Mouse (Mus musculus) CH12.LX (cell line): ENCODE results near the gene Dock11. TPM values are rescaled to one million over a fixed set of nuclear protein-coding genes. Genes with fewer than 3 reads are reported as not detected.

Experiments
- DNase-seq: peaks from one replicate; pipeline ENCODE4 v3.0.0-alpha.2; 2013; ENCODE audit errors: extremely low read depth
- H3K27ac ChIP-seq: 2 replicates; pipeline ENCODE4 v1.5.1; 2012; ENCODE audit warnings: low read depth, mild to moderate bottlenecking, control low read depth, moderate library complexity; ENCODE audit not compliant: insufficient read depth
- H3K27me3 ChIP-seq: replicated peaks from 2 replicates; pipeline ENCODE3; 2012; ENCODE audit warnings: inconsistent platforms
- H3K36me3 ChIP-seq, 2 experiments: replicated peaks in 1 of 2; 2 replicates each; pipeline versions ENCODE3 to v1.6.1; 2012; ENCODE audit warnings: inconsistent platforms in 1 of 2, low read length in 1 of 2, mild to moderate bottlenecking in 1 of 2, mixed read lengths in 1 of 2, moderate library complexity in 1 of 2; ENCODE audit not compliant: control insufficient read depth in 1 of 2, insufficient read depth in 1 of 2
- H3K4me1 ChIP-seq, 2 experiments: 2 replicates each; pipeline ENCODE4 v1.6.1; 2012; ENCODE audit warnings: inconsistent platforms in 1 of 2, moderate library complexity in 1 of 2; ENCODE audit not compliant: insufficient read depth in 2 of 2, control insufficient read depth in 1 of 2
- H3K4me2 ChIP-seq: 2 replicates; pipeline ENCODE4 v1.6.1; 2012; ENCODE audit warnings: low read depth, mild to moderate bottlenecking, control low read depth; ENCODE audit not compliant: poor library complexity, insufficient read depth, severe bottlenecking
- H3K4me3 ChIP-seq, 3 experiments: fragments of 150-350 bp in 1 of 3; sonication (generic) in 1 of 3; replicated peaks in 1 of 3; 2 replicates each; pipeline versions ENCODE3 to v1.5.1; 2011 to 2012; ENCODE audit warnings: low read depth in 2 of 3, low read length in 2 of 3, mild to moderate bottlenecking in 2 of 3, moderate library complexity in 2 of 3, control low read depth in 1 of 3, improper control_type of control experiment in 1 of 3, inconsistent platforms in 1 of 3, mixed read lengths in 1 of 3; ENCODE audit not compliant: poor library complexity in 1 of 3
- H3K79me2 ChIP-seq: replicated peaks from 2 replicates; pipeline ENCODE4 v1.6.1; 2012; ENCODE audit warnings: mild to moderate bottlenecking, moderate library complexity; ENCODE audit not compliant: control insufficient read depth, poor library complexity, insufficient read depth, severe bottlenecking; ENCODE audit errors: extremely low read depth
- H3K9ac ChIP-seq: 2 replicates; pipeline ENCODE4 v1.6.1; 2012; ENCODE audit warnings: low read depth, mild to moderate bottlenecking, control low read depth, moderate library complexity; ENCODE audit not compliant: insufficient read depth
- H3K9me3 ChIP-seq: replicated peaks from 2 replicates; pipeline ENCODE3; 2012; ENCODE audit warnings: low read length, inconsistent platforms, mixed read lengths
- BHLHE40 ChIP-seq: IDR thresholded peaks from 2 replicates; pipeline ENCODE4 v1.6.1; 2011; ENCODE audit warnings: mild to moderate bottlenecking, low read depth, low read length, improper control_type of control experiment
- CTCF ChIP-seq, 2 experiments: IDR thresholded peaks in 1 of 2; conservative IDR thresholded peaks in 1 of 2; 2 replicates each; pipeline ENCODE4 v1.5.1; 2011 to 2012; ENCODE audit warnings: low read depth in 2 of 2, low read length in 2 of 2, improper control_type of control experiment in 1 of 2, inconsistent platforms in 1 of 2, mild to moderate bottlenecking in 1 of 2, moderate library complexity in 1 of 2
- ELF1 ChIP-seq: IDR thresholded peaks from 2 replicates; pipeline ENCODE4 v1.6.1; 2014; ENCODE audit warnings: low read depth, mild to moderate bottlenecking, inconsistent platforms, low read length, improper control_type of control experiment
- ETS1 ChIP-seq: conservative IDR thresholded peaks from 2 replicates; pipeline ENCODE4 v1.6.1; 2012; ENCODE audit warnings: low read depth, mild to moderate bottlenecking, inconsistent platforms, low read length, improper control_type of control experiment, moderate library complexity
- GABPA ChIP-seq: IDR thresholded peaks from 2 replicates; pipeline ENCODE4 v1.6.1; 2012; ENCODE audit warnings: low read depth, low read length, improper control_type of control experiment, inconsistent platforms; ENCODE audit not compliant: insufficient replicate concordance
- HCFC1 ChIP-seq: IDR thresholded peaks from 2 replicates; pipeline ENCODE4 v1.6.1; 2012; ENCODE audit warnings: low read depth, mild to moderate bottlenecking, inconsistent platforms, low read length, improper control_type of control experiment
- IRF4 ChIP-seq: IDR thresholded peaks from 2 replicates; pipeline ENCODE4 v1.6.1; 2014; ENCODE audit warnings: low read depth, mild to moderate bottlenecking, inconsistent platforms, low read length, improper control_type of control experiment
- MAX ChIP-seq: IDR thresholded peaks from 2 replicates; pipeline ENCODE4 v1.6.1; 2011; ENCODE audit warnings: low read length, improper control_type of control experiment
- MAZ ChIP-seq: IDR thresholded peaks from 2 replicates; pipeline ENCODE4 v1.6.1; 2012; ENCODE audit warnings: low read depth, mild to moderate bottlenecking, inconsistent platforms, low read length, improper control_type of control experiment, moderate library complexity
- POLR2A ChIP-seq: IDR thresholded peaks from 2 replicates; pipeline ENCODE4 v1.6.1; 2011; ENCODE audit warnings: low read depth, mild to moderate bottlenecking, improper control_type of control experiment, low read length
- RAD21 ChIP-seq: IDR thresholded peaks from 2 replicates; pipeline ENCODE4 v1.6.1; 2011; ENCODE audit warnings: low read depth, mild to moderate bottlenecking, low read length, improper control_type of control experiment, moderate library complexity
- SMC3 ChIP-seq: IDR thresholded peaks from 2 replicates; pipeline ENCODE4 v1.6.1; 2011; ENCODE audit warnings: low read depth, low read length, improper control_type of control experiment
- TBP ChIP-seq: conservative IDR thresholded peaks from 2 replicates; pipeline ENCODE4 v1.6.1; 2011; ENCODE audit warnings: low read depth, low read length, improper control_type of control experiment
- TCF12 ChIP-seq: IDR thresholded peaks from 2 replicates; pipeline ENCODE4 v1.6.1; 2014; ENCODE audit warnings: low read depth, mild to moderate bottlenecking, inconsistent platforms, low read length, improper control_type of control experiment
- USF1 ChIP-seq: IDR thresholded peaks from 2 replicates; pipeline ENCODE4 v1.6.1; 2014; ENCODE audit warnings: low read depth, mild to moderate bottlenecking, inconsistent platforms, low read length, improper control_type of control experiment
- ZC3H11A ChIP-seq: IDR thresholded peaks from 2 replicates; pipeline ENCODE4 v1.6.1; 2012; ENCODE audit warnings: low read depth, mild to moderate bottlenecking, inconsistent platforms, low read length, improper control_type of control experiment
- dilution Hi-C: fragments of 300-500 bp; cut with MboI; formaldehyde crosslinking; loops from 2 replicates; pipeline ENCODE4 v1.14.3; 2020; ENCODE audit warnings: low sequenced_read_pairs; ENCODE audit not compliant: extremely low pct_unique_long_range_greater_than_20kb, extremely low pct_ligation_motif_present
- in situ Hi-C: fragments of 300-500 bp; cut with MboI; formaldehyde crosslinking; loops from 3 replicates; pipeline ENCODE4 v1.14.3; 2019; ENCODE audit warnings: low sequenced_read_pairs, low pct_ligation_motif_present, low pct_unique_long_range_greater_than_20kb, mixed read lengths
- polyA plus RNA-seq: library from polyadenylated mRNA; unstranded; fragments of >175 nt; gene quantifications from 2 replicates; pipeline ENCODE4 v1.2.1, GENCODE M21; 2012; ENCODE audit warnings: low read depth; ENCODE audit not compliant: insufficient read length
- total RNA-seq, 2 experiments: library from RNA; depleted of rRNA; stranded (reverse); fragments of 300-350 nt in 1 of 2; fragments of >200 nt in 1 of 2; gene quantifications; 2 replicates each; pipeline ENCODE4 v1.2.3; 2012 to 2014

Gene Dock11
- total RNA-seq (2012; rRNA removed) (25.1 and 25.4 TPM in 2 replicates), total RNA-seq (2014; rRNA removed) (47.6 and 61.0 TPM in 2 replicates), polyA plus RNA-seq (30.4 and 31.8 TPM in 2 replicates)

- DNase-seq: peak; percentile 74
- H3K4me2 ChIP-seq: peak within 1 kb of the TSS; percentile 37
- peak within 1 kb of the TSS; percentile 61 to 85 (median 70) for H3K4me3 ChIP-seq
- TF ChIP-seq BHLHE40: peak; percentile 24; the same call in 1 of the 2 replicates
- peak; percentile 63; the same call in 1 of the 2 replicates for TF ChIP-seq MAZ
- no peak for TF ChIP-seq TBP
- TF ChIP-seq IRF4: no peak
- peak; percentile 52 for TF ChIP-seq POLR2A
- peak; percentile 24; the same call in 1 of the 2 replicates for TF ChIP-seq ELF1
- peak; percentile 34 for TF ChIP-seq USF1
- TF ChIP-seq GABPA: no peak
- H3K9me3 ChIP-seq: no peaks in the 10 kb centered on the region
- H3K36me3 ChIP-seq: no peaks in the 10 kb centered on the region
- H3K4me1 ChIP-seq: peaks cover 0 to 8% of the 10 kb centered on the region in 2 experiments; a peak in 2 of 4 replicates
- no peaks in the 10 kb centered on the region for H3K27me3 ChIP-seq
- peaks cover 19% of the 10 kb centered on the region for H3K79me2 ChIP-seq
- dilution Hi-C loops: no loop called here
- peak within 1 kb of the TSS; percentile 28; the same call in 1 of the 2 replicates for H3K27ac ChIP-seq
- peak within 1 kb of the TSS; percentile 80 for H3K9ac ChIP-seq
- in situ Hi-C loops: loop anchor here (10.0 kb wide), 1 partner anchor 107 kb away; no protein-coding TSS in a partner anchor
Observed at GRCm38 (mm10) chrX:35888087-35888895, at the start of gene Dock11. Gene Dock11, plus strand, starts transcription at chrX:35888832.

GRCm38 (mm10) chrX:35879703-35880102 is 8.9 kb upstream of the Dock11 start:
- Histone ChIP-seq H3K36me3 (no peaks in the 10 kb centered on the region), H3K4me3 (no peak overlapping the region), H3K4me1 (no peaks in the 10 kb centered on the region), H3K27ac (no peak overlapping the region), H3K4me2 (no peak overlapping the region), H3K27me3 (no peaks in the 10 kb centered on the region), H3K9ac (no peak overlapping the region), H3K79me2 (no peaks in the 10 kb centered on the region), H3K9me3 (no peaks in the 10 kb centered on the region)
- dilution Hi-C loops: no loop called here
- no peak for DNase-seq
- in situ Hi-C loops: loop anchor here (10.0 kb wide), 1 partner anchor 115 kb away; no protein-coding TSS in a partner anchor
- TF ChIP-seq SMC3 (peak; percentile 85), TCF12 (no peak), MAX (0 out of 2 replicates have a peak, but pooled peaks have one; percentile 14), ZC3H11A (peak; percentile 68), CTCF (conservative IDR thresholded peaks at IDR 0.05 in 1 of 2, IDR thresholded peaks at IDR 0.05 in 1 of 2; ENCODE audit: low read depth in 2 of 2, low read length in 2 of 2) (peak in 1 of 2 experiments; percentile 78; a peak in 2 of 4 replicates), HCFC1 (no peak), ETS1 (no peak), BHLHE40 (no peak), RAD21 (peak; percentile 83)
